Mouse (Mus musculus) lung, embryonic 14.5 days (tissue): ENCODE data around the gene Gm14124. TPM values are rescaled to one million over a fixed set of nuclear protein-coding genes. Genes with fewer than 3 reads are reported as not detected.
A peak's percentile ranks its signal among the peaks of the same experiment; 100 is the strongest.
"Not testable (repeated sequence)": the region's sequence is repeated elsewhere in the genome, so short reads cannot be mapped to it uniquely, and the experiment has no call there.

Experiments used
- ATAC-seq: fragments of 200-750 bp; cut with Nextera tagmentation; 2 replicates; pipeline ENCODE4 v1.8.0; 2017; ENCODE audit warnings: mild to moderate bottlenecking, moderate TSS enrichment, moderate library complexity; ENCODE audit not compliant: insufficient read depth
- DNase-seq: peaks from one replicate; pipeline ENCODE4 v3.0.0-alpha.2; 2015
- H3K27ac ChIP-seq: fragments of 300-500 bp; sonication (generic); 2 replicates; pipeline ENCODE4 v1.5.1; 2014; ENCODE audit warnings: low read depth, mild to moderate bottlenecking, moderate library complexity
- H3K27me3 ChIP-seq: fragments of 300-500 bp; sonication (generic); 2 replicates; pipeline ENCODE4 v1.6.1; 2014; ENCODE audit warnings: low read length, control low read depth; ENCODE audit not compliant: insufficient read depth
- H3K36me3 ChIP-seq: fragments of 300-500 bp; sonication (generic); 2 replicates; pipeline ENCODE4 v1.6.1; 2014; ENCODE audit warnings: control low read depth; ENCODE audit not compliant: insufficient read depth
- H3K4me1 ChIP-seq: fragments of 300-500 bp; sonication (generic); 2 replicates; pipeline ENCODE4 v1.6.1; 2014; ENCODE audit warnings: antibody characterized with exemption, control low read depth; ENCODE audit not compliant: insufficient read depth
- H3K4me2 ChIP-seq: fragments of 300-500 bp; sonication (generic); 2 replicates; pipeline ENCODE4 v1.6.1; 2014; ENCODE audit warnings: mild to moderate bottlenecking
- H3K4me3 ChIP-seq: fragments of 300-500 bp; sonication (generic); 2 replicates; pipeline ENCODE4 v1.5.1; 2014; ENCODE audit warnings: low read depth, low read length
- H3K9ac ChIP-seq: fragments of 300-500 bp; sonication (generic); 2 replicates; pipeline ENCODE4 v1.6.1; 2014
- H3K9me3 ChIP-seq: fragments of 300-500 bp; sonication (generic); 2 replicates; pipeline ENCODE4 v1.6.1; 2016; ENCODE audit warnings: low read depth, low read length, control low read depth
- CTCF ChIP-seq: IDR thresholded peaks from 2 replicates; pipeline ENCODE4 v1.5.1; 2016; ENCODE audit warnings: antibody characterized with exemption, low read depth
- WGBS: fragments of 180-500 bp; shearing (Covaris S2); extraction: QIAGEN DNeasy Blood & Tissue Kit; methylation state at CpG from one replicate; pipeline ENCODE4 v1.1.7; 2014; 5-methylcytosine and 5-hydroxymethylcytosine counted together
- polyA plus RNA-seq: library from polyadenylated mRNA; unstranded; fragments of >200 nt; fragmentation: Nextera tagmentation; extraction: Ambion mirVana; gene quantifications from 2 replicates; pipeline ENCODE4 v1.2.1, GENCODE M21; 2014

Gene Gm14124
- polyA plus RNA-seq, 1 experiment from 2014 or later: not detected

DNA sequence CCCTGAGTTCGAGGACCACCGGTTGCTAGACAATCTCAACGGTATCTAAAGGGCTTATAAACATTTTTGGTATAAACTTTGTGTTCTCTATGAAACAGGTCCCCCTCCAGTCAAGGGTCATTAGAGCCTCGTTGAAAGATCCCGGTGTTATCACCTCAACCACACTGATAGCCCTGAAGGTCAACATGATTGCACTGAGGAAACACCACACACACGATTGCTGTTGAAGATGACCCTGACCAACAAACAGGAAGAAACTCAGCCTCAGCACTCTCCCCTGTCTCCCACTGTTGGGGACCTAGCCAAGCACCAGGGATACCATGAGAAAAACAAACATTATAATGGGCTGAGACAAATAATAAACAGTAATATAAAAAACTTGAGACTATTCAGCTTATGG, 36.4 kb downstream of the Gm14124 start:
- DNase-seq (no peak), ATAC-seq (no peak)
- no peaks in the 10 kb centered on the region for H3K27me3 ChIP-seq
- H3K4me3 ChIP-seq: no peak overlapping the region
- TF ChIP-seq CTCF: no peak
- no peaks in the 10 kb centered on the region for H3K4me1 ChIP-seq
- no peaks in the 10 kb centered on the region for H3K9me3 ChIP-seq
- no peak overlapping the region for H3K27ac ChIP-seq
- no peaks in the 10 kb centered on the region for H3K36me3 ChIP-seq
- H3K4me2 ChIP-seq: no peak overlapping the region
- WGBS: 68% methylated on average over 6 of the region's 6 CpGs
- H3K9ac ChIP-seq: no peak overlapping the region

DNA sequence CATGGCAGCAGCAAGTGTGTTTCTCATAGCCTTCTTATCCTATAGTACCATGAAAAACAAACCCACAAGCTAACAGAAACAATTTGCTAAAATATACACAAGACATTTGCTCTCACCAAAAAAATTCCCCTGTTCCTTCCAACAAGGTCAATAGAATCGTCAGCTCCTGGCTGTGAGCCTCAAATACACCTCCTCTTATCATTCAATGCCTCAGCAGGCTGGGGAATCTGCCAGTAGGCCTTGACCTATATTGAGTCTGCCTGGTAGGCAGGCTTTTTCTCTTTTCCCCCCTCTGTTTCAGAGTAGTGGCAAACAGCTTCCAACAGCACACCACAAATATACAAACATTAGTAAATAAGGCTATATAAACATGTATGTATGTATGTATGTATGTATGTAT, 41.8 kb downstream of the Gm14124 start:
- Histone ChIP-seq H3K4me2 (no peak overlapping the region), H3K4me1 (no peaks in the 10 kb centered on the region), H3K36me3 (no peaks in the 10 kb centered on the region), H3K27ac (no peak overlapping the region), H3K27me3 (no peaks in the 10 kb centered on the region), H3K4me3 (no peak overlapping the region), H3K9ac (no peak overlapping the region), H3K9me3 (no peaks in the 10 kb centered on the region)
- no peak for TF ChIP-seq CTCF
- DNase-seq: no peak
- no peak for ATAC-seq
- 33% methylated on average over 1 of the region's 1 CpGs for WGBS

- 88% methylated on average over 10 of the region's 10 CpGs for whole genome bisulfite sequencing
- ATAC-seq: no peak
Measured at GRCm38 (mm10) chr2:150307183-150307773, 50.0 kb downstream of the Gm14124 start.

GRCm38 (mm10) chr2:150310952-150311884, 53.9 kb downstream of the Gm14124 start:
- Histone ChIP-seq H3K4me3 (peak overlapping the region; percentile 52), H3K4me2 (peak overlapping the region; percentile 66), H3K27ac (0 out of 2 replicates have a peak overlapping the region, but pooled peaks have one; percentile 46), H3K9ac (peak overlapping the region; percentile 69)
- WGBS: 10% methylated on average over 19 of the region's 19 CpGs
- H3K9me3 ChIP-seq, H3K4me1 ChIP-seq, H3K36me3 ChIP-seq, H3K27me3 ChIP-seq: not testable (repeated sequence)
- peak; percentile 100 for ATAC-seq
- DNase-seq: peak; percentile 95

More at GRCm38 (mm10) chr2:150307183-150307773, 50.0 kb downstream of the Gm14124 start:
- H3K36me3 ChIP-seq: no peaks in the 10 kb centered on the region
- no peak overlapping the region for H3K4me3 ChIP-seq
- DNase-seq: no peak
- no peaks in the 10 kb centered on the region for H3K27me3 ChIP-seq
- no peak for TF ChIP-seq CTCF
- no peak overlapping the region for H3K4me2 ChIP-seq
- H3K4me1 ChIP-seq: no peaks in the 10 kb centered on the region
- no peak overlapping the region for H3K27ac ChIP-seq
- no peaks in the 10 kb centered on the region for H3K9me3 ChIP-seq
- H3K9ac ChIP-seq: no peak overlapping the region

- H3K36me3 ChIP-seq: peaks cover 7% of the 10 kb centered on the region; the same call in 1 of the 2 replicates
- H3K4me1 ChIP-seq: no peaks in the 10 kb centered on the region
- H3K27me3 ChIP-seq: no peaks in the 10 kb centered on the region
- H3K4me3 ChIP-seq: no peak overlapping the region
- peaks cover 25% of the 10 kb centered on the region for H3K9me3 ChIP-seq
- H3K9ac ChIP-seq: no peak overlapping the region
- TF ChIP-seq CTCF: no peak
- ATAC-seq (no peak), DNase-seq (no peak)
- no peak overlapping the region for H3K4me2 ChIP-seq
- H3K27ac ChIP-seq: no peak overlapping the region
Measured at GRCm38 (mm10) chr2:150316140-150316539, 58.8 kb downstream of the Gm14124 start.

DNA sequence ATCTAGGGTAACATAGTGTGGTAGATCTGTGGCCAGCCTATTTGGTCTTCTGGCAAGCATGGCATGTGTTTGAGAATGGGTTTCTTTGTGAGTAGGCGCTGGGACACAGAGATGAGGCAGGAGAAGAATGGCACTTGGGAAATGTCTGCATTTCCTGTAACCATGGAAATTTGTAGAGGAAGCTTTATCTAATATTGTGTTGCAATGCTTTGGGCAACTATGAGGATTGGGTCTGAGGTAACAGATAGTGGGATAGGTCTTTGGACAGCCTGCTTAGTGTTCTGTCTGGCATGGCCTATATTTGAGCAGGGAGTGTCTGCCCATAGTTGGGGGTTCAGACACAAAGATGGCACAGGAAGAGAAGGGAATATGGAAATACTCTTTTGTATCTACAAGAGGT, 61.7 kb downstream of the Gm14124 start:
- DNase-seq (no peak), ATAC-seq (no peak)
- peaks cover 9% of the 10 kb centered on the region for H3K36me3 ChIP-seq
- no peaks in the 10 kb centered on the region for H3K4me1 ChIP-seq
- 90% methylated on average over 1 of the region's 1 CpGs for WGBS
- no peak overlapping the region for H3K9ac ChIP-seq
- H3K4me3 ChIP-seq: no peak overlapping the region
- H3K27ac ChIP-seq: no peak overlapping the region
- H3K9me3 ChIP-seq: peaks cover 31% of the 10 kb centered on the region
- no peak overlapping the region for H3K4me2 ChIP-seq
- H3K27me3 ChIP-seq: no peaks in the 10 kb centered on the region
- no peak for TF ChIP-seq CTCF

Other genes with a start within 250 kb of the Gm14124 start
- gene Zfp120, start 120.8 kb upstream of the Gm14124 start, polyA plus RNA-seq: 9.7 and 10.5 TPM in 2 replicates
- gene Gm10770, start 77.8 kb upstream of the Gm14124 start, polyA plus RNA-seq: not detected in 2 replicates
- not detected in 2 replicates for gene Gm14139, start 75.8 kb upstream of the Gm14124 start, polyA plus RNA-seq
- gene Zfp937, start 39.4 kb upstream of the Gm14124 start, polyA plus RNA-seq: 10.0 and 12.4 TPM in 2 replicates
- gene Gm21994, start 1.9 kb upstream of the Gm14124 start, polyA plus RNA-seq: 3.9 and 4.1 TPM in 2 replicates
- 2.2 TPM in 2 replicates for gene Gm10130, start 66.2 kb downstream of the Gm14124 start, polyA plus RNA-seq
- gene 3300002I08Rik, start 105.2 kb downstream of the Gm14124 start, polyA plus RNA-seq: 7.0 and 8.6 TPM in 2 replicates
- gene Zfp442, start 194.0 kb downstream of the Gm14124 start, polyA plus RNA-seq: 8.0 and 8.7 TPM in 2 replicates
- gene Zfp345, start 227.6 kb downstream of the Gm14124 start, polyA plus RNA-seq: 0.26 and 0.28 TPM in 2 replicates